Mouse (Mus musculus): ENCODE measurements around the gene Mmp9. TPM values are rescaled to one million over a fixed set of nuclear protein-coding genes. Genes with fewer than 3 reads are reported as not detected.

Gene Mmp9
- total RNA-seq, 2 experiments from 2014 or later: 21.5 to 41.1 TPM

DNA sequence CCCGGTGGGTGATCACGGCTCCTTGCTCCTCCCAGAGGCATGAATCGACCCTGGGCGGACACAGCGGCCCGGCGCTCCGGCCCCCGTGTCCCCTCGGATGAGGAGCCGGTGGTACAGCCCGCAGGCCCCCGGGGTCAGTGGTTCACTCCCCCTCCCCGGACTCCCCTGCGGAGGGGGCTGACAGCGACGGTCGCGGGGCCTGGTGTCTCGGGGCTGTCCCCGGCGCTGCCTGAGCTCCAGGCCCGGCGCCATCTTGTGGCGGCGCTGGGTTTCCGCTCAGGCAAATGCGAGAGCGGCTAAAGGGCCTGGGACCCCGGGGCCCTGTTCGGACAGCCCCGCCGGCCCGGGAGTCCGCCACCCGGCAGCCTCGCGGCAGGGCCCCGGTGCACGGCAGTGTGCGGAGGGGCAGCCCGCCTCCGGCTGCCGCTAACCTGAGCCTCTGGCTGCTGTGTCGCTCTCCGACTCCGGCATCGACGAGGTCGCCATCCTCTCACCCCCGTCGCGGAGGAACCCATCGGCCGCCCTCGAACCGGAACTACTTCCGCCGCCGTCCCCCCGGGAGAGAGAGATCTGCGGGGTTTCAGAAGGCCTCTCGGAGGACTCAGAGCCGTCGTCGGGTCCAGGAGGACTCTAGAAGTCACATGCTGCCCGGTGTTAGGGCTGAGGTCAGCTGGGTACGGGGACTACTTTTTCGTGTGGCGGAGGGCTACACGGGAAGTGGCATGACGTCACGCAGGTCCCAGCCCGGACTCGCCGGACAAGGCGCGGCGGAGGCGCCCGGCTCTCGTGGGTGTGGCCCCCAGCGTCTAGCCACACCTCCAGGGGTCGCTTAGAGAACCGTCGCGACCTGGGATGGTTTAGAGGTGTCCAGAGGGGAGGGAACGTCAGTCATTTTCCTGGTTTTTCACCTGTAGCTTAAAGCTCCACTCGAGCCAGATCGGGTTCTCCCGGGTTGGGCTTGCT, 29.2 kb upstream of the Mmp9 start, which contains the start of gene Zfp335:
Gene Zfp335 (minus strand): TSS at position 672 of the 963 bp plus-strand sequence.
- ATAC-seq (replicated peaks; ENCODE audit: low FRiP score, poor library complexity, severe bottlenecking): peak; percentile 83

DNA sequence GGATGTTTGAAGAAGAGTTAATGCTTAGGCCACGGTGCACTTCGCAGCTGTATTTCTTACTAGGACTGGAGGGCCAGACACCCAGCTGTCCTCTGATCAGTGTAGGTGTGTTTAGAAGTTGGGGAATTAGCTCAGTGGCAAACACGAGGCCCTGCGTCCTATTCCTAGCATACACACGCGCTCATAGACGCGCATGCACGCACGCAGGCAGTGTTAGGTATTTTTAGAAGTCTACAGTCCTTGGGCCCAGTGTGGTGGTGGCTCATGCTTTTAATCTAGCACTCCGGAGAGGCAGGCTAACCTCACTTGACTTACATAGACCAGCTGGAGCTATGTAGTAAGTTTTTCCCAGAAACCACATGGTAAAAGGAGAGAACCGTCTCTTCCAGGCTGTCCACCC, 28.4 kb upstream of the Mmp9 start:
- ATAC-seq (replicated peaks; ENCODE audit: low FRiP score, poor library complexity, severe bottlenecking): peak; percentile 20

DNA sequence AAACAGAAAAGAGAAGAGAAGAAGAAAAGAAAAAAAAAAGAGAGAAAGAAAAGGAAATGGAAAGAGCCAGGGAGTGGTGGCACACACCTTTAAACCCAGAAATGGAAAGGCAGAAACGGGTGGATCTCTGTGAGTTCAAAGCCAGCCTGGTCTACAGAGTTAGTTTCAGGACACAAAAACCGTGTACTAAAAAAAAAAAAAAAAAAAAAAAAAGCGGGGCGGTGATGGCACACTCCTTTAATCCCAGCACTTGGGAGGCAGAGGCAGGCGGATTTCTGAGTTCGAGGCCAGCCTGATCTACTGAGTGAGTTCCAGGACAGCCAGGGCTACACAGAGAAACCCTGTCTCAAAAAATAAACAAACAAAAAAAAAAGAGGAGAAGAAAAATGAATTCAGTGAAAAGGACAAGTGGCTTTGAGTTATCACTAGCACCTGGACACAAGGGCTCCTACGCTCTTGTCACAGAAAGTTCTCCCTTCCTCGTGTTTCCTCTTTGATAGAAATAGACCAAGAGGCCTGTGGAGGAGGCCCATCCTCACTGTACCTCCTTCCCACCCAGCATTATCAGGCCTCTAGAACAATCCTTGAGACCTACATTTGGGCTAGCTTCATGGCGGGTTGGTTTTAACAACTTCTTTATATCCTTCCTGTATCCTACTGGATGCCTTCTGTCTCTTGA, 27.7 kb upstream of the Mmp9 start:
- ATAC-seq (replicated peaks; ENCODE audit: low FRiP score, poor library complexity, severe bottlenecking): no peak

DNA sequence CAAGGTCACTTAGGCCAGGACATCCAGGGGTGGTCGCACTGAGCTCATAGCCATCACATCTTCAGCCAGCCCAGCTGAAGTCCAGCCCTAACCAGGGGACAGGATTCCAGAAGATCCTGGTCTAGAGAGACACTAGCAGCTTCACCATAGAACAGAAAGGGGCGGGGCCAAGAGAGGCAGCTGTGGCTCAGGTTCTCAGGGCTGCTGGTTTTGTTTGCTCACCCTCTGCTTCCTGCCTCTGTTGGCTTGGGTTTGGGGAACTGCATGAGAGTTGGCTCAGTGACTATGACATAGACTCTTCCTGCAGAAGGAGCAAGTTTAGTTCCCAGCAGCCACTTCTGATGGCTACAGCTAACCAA, 27.2 kb upstream of the Mmp9 start:
- ATAC-seq (replicated peaks; ENCODE audit: low FRiP score, poor library complexity, severe bottlenecking): no peak

DNA sequence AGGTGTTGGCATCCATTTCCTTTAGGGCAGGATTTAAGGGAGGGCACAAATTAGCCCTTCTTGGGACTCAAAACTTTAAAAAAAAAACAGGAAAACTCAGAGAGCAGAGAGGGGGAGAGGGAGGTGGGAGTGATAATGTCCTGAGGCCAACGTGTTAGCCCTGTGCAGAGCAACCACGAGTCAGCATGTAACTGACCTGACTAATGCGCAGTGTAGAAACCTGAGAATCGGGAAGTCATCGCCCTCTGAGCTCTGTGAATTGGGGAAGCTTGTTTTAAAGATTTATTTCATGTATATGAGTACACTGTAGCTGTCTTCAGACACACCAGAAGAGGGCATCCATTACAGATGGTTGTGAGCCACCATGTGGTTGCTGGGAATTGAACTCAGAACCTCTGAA, 23.8 kb upstream of the Mmp9 start:
- no peak for ATAC-seq (replicated peaks; ENCODE audit: low FRiP score, poor library complexity, severe bottlenecking)

DNA sequence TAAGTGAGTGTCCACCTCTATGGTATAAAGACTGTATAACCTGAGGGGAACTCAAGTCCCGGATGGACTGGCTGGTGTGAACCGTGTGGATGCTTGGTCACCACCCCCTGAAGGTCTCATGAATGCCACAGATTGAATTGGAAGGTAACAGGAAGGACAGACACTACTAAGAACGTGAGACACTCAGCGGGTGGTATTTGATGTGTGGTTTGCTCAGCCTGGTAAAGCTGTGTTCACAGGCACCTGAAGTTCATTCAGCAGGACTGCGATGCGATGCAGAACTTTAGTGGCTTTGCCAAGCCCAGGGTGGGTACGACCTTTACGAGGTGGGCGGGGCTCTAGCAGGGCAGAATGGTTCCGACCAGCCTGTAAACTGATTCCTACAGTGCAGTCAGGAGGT, 23.2 kb upstream of the Mmp9 start:
- no peak for ATAC-seq (replicated peaks; ENCODE audit: low FRiP score, poor library complexity, severe bottlenecking)

DNA sequence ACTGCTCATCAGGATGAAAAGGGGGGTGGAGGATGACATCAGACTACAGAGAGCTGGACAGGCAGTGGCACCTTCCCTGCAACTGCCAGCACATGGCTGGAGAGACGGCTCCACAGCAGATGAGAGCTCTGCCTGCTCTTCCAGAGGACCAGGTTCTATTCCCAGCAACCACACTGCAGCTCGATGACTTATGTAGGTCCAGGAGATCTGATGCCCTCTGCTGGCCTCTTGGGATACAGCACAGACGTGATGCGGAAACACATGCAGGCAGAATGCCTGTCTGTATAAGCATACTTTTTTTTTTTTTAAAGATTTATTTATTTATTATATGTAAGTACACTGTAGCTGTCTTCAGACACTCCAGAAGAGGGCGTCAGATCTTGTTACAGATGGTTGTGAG, 22.3 kb upstream of the Mmp9 start:
- ATAC-seq (replicated peaks; ENCODE audit: low FRiP score, poor library complexity, severe bottlenecking): peak; percentile 66; the same call in 1 of the 2 replicates

DNA sequence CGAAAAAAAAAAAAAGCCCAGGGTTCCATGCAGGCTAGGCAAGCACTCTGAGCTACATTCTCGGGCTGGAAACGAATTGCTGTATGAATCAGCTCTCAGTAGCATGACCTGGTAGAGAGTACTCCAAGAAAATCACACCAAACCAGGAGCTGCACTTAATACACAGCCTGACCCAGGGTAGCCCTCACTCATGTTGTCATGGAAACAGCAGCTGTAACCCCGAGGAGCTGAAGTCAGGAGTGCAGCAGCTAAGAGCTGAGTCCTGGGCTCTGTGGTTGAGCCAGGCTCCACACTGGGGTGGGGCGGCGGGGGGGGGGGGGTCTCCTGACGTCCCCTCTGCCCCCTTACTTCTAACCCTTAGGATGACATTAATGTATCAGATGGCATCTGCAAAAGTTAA, 18.6 kb upstream of the Mmp9 start:
- no peak for ATAC-seq (replicated peaks; ENCODE audit: low FRiP score, poor library complexity, severe bottlenecking)

DNA sequence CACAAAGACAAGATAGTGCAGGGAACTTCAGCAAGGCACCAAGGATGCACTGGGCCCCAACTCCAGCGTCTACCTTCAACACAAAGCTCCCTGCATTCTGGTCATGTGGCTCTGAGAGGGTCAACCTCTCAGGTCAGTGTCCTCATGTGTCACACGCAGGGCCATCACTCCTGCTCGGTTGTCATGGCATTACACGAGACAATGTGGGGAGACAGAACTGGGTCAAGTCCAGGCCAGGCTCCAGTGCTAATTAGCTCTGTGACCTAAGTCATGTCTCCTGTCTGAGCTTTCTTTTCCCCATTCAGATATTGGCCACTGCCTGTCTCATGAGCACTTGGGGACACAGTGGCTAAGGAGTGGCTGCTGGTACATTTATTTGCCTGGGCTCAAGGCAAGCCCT, 17.3 kb upstream of the Mmp9 start:
- ATAC-seq (replicated peaks; ENCODE audit: low FRiP score, poor library complexity, severe bottlenecking): no peak

DNA sequence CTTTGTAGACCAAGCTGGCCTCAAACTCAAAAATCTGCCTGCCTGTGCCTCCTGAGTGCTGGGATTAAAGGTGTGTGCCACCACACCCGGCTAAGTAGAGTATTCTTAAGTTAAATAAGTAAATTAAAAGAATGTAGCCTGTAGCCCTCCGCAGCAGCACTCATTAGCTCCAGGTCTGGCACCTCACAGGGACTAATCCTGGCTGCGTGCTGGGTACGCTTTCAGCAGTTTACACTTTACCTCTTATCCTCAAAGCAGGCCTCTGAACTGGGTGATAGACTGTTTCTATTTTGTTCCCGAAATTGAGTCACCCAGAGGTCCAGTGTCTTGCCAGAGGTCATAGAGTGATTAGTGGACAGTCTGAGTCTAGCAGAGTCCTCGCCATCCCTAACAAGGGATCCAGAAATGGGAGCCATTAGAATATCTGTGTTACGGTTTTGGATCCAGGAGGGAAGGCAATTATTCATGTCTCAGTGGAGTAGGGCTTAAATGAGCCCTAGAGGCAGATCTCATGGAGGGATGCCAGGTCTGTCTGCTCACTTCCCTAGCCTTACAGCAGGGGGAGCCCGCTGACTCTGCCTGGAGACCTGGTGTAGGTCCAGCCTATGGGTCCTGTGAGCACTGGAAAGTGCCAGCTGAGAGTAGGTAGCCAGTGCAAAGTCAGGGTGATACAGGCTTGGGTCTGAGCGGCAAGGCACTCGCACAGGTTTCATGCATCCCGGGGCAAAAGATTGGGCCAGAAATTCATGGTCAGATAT, 16.3 kb upstream of the Mmp9 start:
- peak; percentile 80 for ATAC-seq (replicated peaks; ENCODE audit: low FRiP score, poor library complexity, severe bottlenecking)

DNA sequence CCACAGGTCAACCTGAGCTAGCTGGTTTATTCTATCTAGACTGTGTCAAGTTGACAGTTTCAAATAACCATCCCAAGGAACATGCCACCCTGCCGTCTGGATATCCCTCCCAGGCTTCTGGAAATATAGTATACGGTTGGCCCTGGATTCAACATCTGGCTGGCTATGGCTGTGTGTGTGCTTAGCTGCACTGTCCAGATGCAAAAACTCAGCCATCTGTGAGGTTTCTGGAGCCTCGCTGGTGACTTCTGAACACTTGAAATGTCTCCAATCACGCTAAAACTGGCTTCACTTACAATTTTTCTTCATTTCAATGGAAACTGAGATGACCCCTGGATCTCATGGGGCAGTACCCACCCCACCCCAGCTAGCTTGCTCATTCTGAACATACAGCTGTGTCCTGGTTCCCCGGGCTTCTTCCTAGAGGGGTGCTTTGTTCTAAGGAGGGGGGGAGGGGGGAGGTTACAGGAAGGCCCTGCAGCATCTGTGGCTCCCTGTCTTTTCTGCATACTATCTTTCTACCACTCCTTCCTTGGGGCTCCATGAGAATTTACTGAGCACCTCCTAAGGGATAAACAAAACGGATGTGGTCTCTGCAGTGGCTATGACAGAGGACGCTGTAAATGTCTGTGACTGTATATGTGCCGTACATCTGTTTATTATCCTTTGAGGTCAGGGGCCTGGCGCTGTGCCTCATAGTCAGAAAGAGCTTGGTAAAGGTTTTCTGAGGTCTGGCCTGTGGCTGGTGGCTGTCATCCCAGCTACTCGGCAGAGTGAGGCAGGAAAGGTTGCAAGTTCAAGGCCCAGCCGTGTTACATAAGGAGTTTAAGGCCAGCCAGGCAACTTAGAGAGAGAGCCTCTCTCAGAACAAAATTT, 9.6 kb upstream of the Mmp9 start:
- ATAC-seq (replicated peaks; ENCODE audit: low FRiP score, poor library complexity, severe bottlenecking): no peak

DNA sequence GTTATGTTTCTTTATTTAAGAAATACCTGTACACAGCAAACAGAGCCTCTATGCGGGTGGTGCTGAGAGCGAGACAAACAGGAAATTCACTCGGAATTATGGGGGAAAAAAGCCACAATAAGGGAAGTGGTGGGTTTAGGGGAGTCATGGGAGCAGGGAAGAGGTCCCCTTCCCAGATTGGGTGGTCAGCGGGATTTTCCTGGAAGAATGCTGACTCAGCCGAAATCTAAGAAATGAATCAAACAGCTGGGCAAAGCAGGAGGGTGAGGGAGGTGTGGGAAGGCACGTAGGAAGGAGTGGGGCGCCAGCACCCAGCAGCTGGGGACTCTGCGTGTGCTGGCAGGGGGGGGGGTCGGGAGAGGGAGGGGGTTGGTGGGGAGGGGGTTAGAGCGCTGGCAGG, 7.0 kb upstream of the Mmp9 start:
- ATAC-seq (replicated peaks; ENCODE audit: low FRiP score, poor library complexity, severe bottlenecking): no peak

DNA sequence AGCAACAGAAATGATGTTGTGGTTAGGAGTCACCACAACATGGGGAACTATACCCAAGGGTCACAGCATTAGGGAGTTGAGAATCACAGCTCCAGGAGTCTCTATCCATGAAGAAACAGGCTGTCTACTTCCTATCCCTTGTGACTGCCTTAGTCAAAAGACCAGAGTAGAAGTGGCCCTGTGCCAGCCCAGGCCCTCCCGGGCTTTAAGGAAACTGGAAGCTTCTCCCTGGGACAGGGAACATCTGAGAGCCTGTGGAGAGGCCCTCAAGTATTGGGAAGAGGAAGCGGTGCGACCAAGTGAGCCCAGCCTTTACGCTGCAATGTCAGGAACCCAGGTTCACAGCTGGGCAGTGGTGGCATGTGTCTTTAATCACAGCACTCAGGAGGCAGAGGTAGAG, 4.6 kb upstream of the Mmp9 start:
- ATAC-seq (replicated peaks; ENCODE audit: low FRiP score, poor library complexity, severe bottlenecking): no peak

DNA sequence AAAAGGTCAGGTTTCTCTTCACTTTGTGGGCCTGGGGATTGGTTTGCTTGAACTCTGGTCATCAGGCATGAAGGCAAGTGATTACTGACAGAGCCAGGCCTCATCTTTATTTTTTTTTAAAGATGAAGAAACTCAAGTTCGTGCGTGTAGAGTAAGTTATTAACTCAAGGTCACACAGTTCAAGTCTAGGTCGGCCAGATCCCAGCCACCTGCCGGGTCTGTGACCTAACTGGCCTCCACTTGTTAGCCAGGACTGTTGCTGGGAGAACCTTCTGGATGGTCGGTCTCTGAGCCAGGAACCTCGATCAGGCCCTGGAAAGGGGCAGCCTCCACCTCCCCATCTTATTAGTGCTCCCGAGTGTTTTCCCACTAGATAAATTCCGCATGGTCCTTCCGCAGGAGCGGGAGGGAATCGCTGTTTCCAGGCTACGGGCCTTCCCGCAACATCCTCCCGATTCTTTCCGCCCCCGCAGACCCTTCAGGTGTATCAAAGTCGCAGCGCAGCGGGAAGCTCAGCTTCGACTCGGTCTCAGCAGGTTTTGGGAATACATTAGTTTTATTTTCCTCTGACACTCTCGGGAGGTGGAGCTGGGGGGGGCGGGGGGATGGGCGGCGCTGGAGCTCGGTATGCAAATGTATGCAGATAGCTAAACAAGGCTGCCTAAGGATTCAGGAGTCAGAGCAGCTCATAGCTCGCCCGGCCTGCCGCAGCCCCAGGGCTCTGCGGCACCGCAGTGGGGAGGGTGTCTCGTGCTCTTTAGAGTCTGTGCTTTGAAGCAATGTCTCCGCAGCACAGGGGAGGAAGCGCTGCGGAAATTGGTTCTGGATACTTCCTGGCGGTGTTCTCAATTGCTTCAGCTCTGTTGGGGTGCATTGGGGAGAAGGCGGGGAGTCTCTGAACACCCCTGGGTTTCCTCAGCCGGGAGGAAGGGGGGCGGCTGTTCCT, 2.2 kb upstream of the Mmp9 start:
- ATAC-seq (replicated peaks; ENCODE audit: low FRiP score, poor library complexity, severe bottlenecking): no peak

DNA sequence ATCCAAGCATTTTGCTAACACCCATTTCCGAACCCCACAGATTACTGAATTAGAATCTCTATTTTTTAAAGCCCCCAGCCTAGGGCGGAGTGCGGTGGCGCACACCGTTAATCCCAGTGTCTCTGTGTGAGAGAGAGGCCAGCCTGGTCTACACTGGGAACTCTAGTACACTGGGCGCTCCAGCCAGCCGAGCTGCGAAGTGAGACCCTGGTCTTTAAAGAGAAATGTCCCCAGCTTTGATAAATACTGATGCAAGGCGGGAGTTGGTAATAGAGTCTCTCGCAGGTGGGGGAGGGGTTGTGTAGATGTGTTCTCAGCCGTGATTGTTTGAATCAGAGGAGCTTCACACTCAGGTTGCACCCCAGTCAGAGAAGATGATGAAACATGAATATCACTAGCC, 1.5 kb upstream of the Mmp9 start:
- ATAC-seq (replicated peaks; ENCODE audit: low FRiP score, poor library complexity, severe bottlenecking): no peak

DNA sequence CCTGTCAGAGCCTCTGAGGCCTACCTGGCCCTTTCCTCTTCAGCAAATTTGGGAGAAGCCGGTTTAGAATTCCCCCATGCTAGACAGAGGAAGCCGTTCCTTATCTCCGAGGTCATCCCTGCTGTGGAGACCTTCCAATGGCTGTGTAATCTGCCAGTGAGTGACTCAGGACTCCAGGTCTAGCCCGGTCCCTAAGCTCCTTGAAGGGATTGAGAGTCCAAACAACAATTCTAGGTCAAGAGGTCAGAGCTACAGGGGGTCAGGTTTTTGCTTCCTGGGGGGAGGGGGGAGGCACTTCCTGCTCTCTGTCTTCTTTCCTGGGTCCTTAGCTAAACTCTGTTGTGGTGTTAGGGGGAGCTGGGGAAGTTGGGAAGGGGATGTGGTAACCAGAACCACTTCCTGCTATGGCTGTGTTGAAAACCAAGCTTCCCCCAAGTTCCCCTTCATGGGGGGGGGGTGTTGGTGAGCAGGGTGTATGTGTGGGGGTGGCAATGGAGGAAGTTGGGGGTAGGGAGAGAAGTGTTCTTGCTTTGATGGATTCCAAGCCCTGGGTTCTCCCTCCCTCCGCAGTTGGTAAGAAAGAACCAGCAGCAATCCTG, 2.2 kb downstream of the Mmp9 start:
- no peak for ATAC-seq (replicated peaks; ENCODE audit: low FRiP score, poor library complexity, severe bottlenecking)

DNA sequence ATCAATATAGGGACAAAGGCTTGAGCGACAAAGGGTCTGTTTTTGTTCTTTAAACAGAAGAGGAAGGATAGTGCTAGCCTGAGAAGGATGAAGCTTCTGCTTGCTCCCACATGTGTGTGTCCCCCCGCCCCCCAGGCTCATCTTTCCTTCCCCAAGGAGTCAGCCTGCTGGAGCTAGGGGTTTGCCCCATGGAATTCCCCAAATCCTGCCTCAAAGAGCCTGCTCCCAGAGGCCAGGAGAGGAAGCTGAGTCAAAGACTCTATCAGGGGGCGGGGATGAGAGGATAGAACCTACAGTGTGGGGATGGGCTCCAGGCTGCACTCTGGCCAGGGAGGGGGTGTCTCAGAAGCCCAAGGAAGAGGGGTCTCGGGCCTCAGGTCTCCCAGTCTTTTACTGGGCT, 6.9 kb downstream of the Mmp9 start:
- ATAC-seq (replicated peaks; ENCODE audit: low FRiP score, poor library complexity, severe bottlenecking): no peak

DNA sequence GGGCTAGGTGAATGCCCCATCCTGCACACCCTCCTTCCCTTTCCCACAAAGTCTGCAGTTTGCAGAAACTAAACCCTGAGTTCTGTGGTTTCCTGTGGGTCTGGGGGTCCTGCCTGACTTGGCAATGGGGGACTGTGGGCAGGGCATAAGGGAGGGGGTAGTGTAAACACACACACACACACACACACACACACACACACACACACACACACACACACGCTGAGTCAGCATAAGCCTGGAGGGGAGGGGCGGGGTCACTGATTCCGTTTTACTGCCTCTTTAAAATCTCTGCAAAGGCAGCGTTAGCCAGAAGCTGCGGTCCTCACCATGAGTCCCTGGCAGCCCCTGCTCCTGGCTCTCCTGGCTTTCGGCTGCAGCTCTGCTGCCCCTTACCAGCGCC, 7.3 kb downstream of the Mmp9 start:
- no peak for ATAC-seq (replicated peaks; ENCODE audit: low FRiP score, poor library complexity, severe bottlenecking)
